Mouse (Mus musculus): Measurements from ENCODE around the gene Adam1a. TPM values are rescaled to one million over a fixed set of nuclear protein-coding genes. Genes with fewer than 3 reads are reported as not detected.
"Not testable (repeated sequence)": the region's sequence is repeated elsewhere in the genome, so short reads cannot be mapped to it uniquely, and the experiment has no call there.

Gene Adam1a
- polyA plus RNA-seq, 1 experiment: 2.7 TPM

DNA sequence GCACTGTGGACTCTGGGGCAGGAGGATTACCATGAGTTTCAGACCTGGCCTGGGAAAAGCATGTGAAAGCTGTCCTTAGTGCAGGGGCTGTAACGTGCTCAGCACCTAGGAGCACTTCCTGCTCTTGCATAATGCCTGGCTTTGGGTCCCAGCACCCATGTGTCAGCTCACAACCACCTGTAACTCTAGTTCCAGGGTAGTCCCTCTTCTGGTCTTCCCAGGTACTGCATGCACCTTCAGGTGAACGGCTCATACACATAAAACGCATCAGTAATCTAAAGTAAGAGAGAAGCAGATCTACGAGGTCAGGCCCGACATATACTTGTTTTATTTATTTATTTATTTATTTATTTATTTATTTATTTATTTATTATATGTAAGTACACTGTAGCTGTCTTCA lies 10.8 kb downstream of the Adam1a start:
- TF ChIP-seq CTCF (IDR thresholded peaks at IDR 0.05; ENCODE audit: control insufficient read depth, insufficient read depth, low read length) (no peak; the same call in 1 of the 2 replicates), POLR2A (IDR thresholded peaks at IDR 0.05; ENCODE audit: borderline replicate concordance, control insufficient read depth, low read depth, low read length) (no peak)
- Histone ChIP-seq H3K4me1 (ENCODE audit: control insufficient read depth, insufficient read depth, low read length) (no peaks in the 10 kb centered on the region), H3K27ac (ENCODE audit: control insufficient read depth, insufficient read depth, low read depth, low read length, poor library complexity) (no peak overlapping the region), H3K4me3 (replicated peaks; ENCODE audit: control insufficient read depth, low read depth, low read length) (no peak overlapping the region)
- 78% methylated on average over 5 of the region's 5 CpGs for WGBS

DNA sequence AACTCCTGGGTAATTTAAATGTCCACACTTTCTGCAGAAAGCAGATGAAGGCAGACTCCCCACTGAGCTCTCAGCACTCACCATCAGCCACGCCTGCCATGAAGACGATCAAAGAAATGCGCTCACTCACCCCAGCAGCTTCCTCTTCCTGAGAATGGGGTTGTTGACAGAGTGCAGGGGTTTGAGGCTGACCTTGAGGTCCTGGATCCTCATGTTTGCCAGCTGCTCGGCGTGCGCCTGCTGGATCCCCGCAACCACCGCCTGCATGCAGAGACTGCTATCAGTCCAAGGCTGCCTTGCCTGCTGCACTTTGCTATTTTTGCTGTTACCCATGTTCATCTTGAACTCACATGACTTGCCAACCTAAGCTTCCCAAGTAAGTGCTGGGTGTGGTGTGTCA lies 18.3 kb downstream of the Adam1a start:
- Histone ChIP-seq H3K27ac (ENCODE audit: control insufficient read depth, insufficient read depth, low read depth, low read length, poor library complexity) (no peak overlapping the region), H3K4me3 (replicated peaks; ENCODE audit: control insufficient read depth, low read depth, low read length) (no peak overlapping the region), H3K4me1 (ENCODE audit: control insufficient read depth, insufficient read depth, low read length) (no peaks in the 10 kb centered on the region)
- 90% methylated on average over 8 of the region's 8 CpGs for WGBS
- TF ChIP-seq POLR2A (IDR thresholded peaks at IDR 0.05; ENCODE audit: borderline replicate concordance, control insufficient read depth, low read depth, low read length) (no peak), CTCF (IDR thresholded peaks at IDR 0.05; ENCODE audit: control insufficient read depth, insufficient read depth, low read length) (no peak)

DNA sequence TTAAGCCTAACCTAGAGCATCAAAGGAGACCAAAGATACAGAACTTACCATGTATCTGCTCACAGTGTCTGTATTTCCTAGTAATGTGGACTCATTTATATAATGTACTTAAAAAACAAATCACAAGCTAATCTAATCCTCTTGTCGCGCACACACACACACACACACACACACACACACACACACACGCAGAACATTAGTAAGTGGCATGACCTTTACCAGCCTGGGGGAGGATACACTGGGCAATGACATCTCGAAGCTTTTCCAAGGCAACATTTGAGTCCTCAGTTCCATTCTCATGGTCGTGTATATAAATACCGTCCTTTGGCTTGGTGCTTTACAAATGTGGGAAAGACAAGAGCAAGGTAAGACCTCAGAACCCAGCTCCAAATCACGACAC lies 18.8 kb downstream of the Adam1a start:
- TF ChIP-seq POLR2A (IDR thresholded peaks at IDR 0.05; ENCODE audit: borderline replicate concordance, control insufficient read depth, low read depth, low read length) (no peak), CTCF (IDR thresholded peaks at IDR 0.05; ENCODE audit: control insufficient read depth, insufficient read depth, low read length) (no peak)
- 91% methylated on average over 7 of the region's 7 CpGs for WGBS

DNA sequence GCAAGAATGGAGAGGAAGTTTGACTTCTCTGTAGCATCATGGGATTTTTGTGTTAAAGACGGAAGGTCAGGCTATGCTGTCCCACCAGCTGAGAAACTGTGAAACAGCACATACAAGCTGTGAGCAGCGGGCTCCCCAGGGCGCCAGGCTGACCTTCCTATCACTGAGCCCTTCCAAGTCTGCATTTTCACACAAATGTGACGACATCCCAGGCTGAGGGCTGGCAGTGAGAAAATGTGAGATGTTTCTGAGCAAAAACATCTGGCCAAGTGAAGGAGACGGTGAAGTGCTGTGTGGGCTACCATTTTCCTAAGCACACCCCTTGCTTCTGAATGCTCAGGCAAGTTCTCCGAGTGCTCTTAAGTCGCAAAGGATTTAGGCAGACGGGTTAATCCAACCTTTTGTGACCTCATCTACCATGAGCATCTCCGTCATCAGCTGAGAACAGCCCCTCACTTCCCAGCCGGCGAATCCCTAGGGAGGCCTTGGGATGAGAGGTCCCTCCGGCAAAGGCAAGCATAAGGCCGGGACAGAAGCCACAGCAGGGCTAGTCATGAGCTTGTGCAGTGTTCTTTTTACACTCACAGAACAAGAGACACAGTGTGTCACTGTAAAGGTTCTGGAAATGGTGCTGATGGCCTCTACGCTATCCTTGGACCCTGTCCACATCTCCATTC lies 19.4 kb downstream of the Adam1a start:
- TF ChIP-seq POLR2A (IDR thresholded peaks at IDR 0.05; ENCODE audit: borderline replicate concordance, control insufficient read depth, low read depth, low read length): no peak
- TF ChIP-seq CTCF (IDR thresholded peaks at IDR 0.05; ENCODE audit: control insufficient read depth, insufficient read depth, low read length): no peak
- Histone ChIP-seq H3K4me3 (replicated peaks; ENCODE audit: control insufficient read depth, low read depth, low read length) (no peak overlapping the region), H3K4me1 (ENCODE audit: control insufficient read depth, insufficient read depth, low read length) (no peaks in the 10 kb centered on the region), H3K27ac (ENCODE audit: control insufficient read depth, insufficient read depth, low read depth, low read length, poor library complexity) (no peak overlapping the region)
- 94% methylated on average over 14 of the region's 14 CpGs for WGBS

More for the DNA sequence above, 18.8 kb downstream of the Adam1a start:
- H3K4me3 ChIP-seq (replicated peaks; ENCODE audit: control insufficient read depth, low read depth, low read length): no peak overlapping the region
- no peak overlapping the region for H3K27ac ChIP-seq (ENCODE audit: control insufficient read depth, insufficient read depth, low read depth, low read length, poor library complexity)
- no peaks in the 10 kb centered on the region for H3K4me1 ChIP-seq (ENCODE audit: control insufficient read depth, insufficient read depth, low read length)

DNA sequence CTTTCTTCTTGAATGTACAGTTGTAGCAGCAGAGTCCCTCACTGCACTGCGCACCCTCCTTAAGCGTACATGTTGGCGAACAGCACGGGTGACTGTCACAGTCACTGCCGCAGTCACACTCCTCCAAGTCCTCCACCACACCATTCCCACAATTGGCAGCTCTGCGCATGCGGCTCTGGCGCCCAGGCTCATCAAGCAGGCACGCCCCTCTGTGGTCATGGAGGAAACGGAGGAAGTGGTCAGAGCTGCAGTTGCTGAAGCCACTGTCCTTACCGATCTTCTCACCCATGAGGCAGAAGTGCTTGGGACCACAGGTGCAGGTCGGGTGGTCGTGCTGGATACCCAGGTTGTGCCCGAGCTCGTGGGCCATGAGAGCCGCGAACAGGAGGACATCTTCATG lies 25.5 kb downstream of the Adam1a start:
- H3K4me3 ChIP-seq (replicated peaks; ENCODE audit: control insufficient read depth, low read depth, low read length); H3K27ac ChIP-seq (ENCODE audit: control insufficient read depth, insufficient read depth, low read depth, low read length, poor library complexity); H3K4me1 ChIP-seq (ENCODE audit: control insufficient read depth, insufficient read depth, low read length): not testable (repeated sequence)
- 28% methylated on average over 11 of the region's 17 CpGs for WGBS

DNA sequence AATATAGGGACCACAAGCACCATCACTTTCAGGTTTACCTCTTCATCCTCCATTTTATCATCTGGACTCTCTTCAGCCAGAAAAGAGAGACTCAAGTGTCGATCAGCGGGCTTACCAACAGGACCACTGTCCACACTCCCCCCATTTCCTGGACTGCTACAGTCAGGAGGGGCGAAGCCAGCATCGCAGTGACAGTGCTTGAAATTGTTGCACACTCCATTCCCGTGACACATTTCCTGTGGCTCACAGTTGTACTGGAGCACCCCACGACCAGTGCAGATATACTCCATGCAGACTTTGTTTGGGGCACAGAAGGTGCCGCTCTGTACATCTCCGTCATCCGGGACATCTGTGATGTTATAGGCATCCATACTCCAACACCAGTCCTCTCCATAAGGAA lies 26.3 kb downstream of the Adam1a start:
- Histone ChIP-seq H3K27ac (ENCODE audit: control insufficient read depth, insufficient read depth, low read depth, low read length, poor library complexity) (no peak overlapping the region), H3K4me3 (replicated peaks; ENCODE audit: control insufficient read depth, low read depth, low read length) (no peak overlapping the region), H3K4me1 (ENCODE audit: control insufficient read depth, insufficient read depth, low read length) (no peaks in the 10 kb centered on the region; the same call in 1 of the 2 replicates)
- no peak for TF ChIP-seq CTCF (IDR thresholded peaks at IDR 0.05; ENCODE audit: control insufficient read depth, insufficient read depth, low read length)
- no peak for TF ChIP-seq POLR2A (IDR thresholded peaks at IDR 0.05; ENCODE audit: borderline replicate concordance, control insufficient read depth, low read depth, low read length)
- 58% methylated on average over 9 of the region's 9 CpGs for WGBS

DNA sequence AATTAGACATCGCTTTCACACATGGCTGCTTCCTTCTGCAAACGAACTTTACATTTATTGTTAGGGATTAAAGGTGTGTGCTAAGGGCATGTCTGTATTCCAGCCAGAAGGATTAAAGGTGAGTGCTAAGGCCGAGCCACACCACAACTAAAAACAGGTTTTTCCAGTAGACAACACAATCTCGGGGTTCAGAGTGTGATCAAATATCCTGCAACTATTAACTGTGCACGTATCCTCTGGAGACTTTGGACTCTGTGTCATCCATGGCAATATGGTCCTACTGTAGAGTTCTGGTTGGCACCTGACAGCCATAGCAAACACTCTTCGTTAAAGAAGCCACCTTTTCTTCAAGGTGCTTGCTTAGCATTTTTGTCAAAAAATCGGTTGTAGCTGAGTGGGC lies 35.3 kb downstream of the Adam1a start:
- 71% methylated on average over 7 of the region's 7 CpGs for WGBS
- no peak overlapping the region for H3K27ac ChIP-seq (ENCODE audit: control insufficient read depth, insufficient read depth, low read depth, low read length, poor library complexity)

DNA sequence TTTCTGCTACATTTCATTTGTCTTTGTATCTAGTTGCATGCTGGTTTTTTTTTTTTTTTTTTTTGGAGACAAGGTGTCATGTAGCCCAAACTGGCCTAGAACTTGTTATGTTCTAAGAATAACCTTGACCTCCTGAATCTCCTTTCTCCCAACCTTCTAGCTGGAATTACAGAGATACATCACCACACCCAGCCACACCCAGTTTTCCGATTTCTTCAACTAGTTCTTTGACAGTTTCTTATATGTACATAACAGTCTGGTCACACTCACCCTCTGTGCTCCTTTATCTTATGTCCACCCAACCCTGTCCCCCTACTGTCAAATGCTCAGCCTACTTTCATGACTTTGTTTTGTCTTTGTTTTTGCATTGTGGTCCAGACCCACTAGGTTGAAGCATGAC lies 38.4 kb downstream of the Adam1a start:
- no peak overlapping the region for H3K4me3 ChIP-seq (replicated peaks; ENCODE audit: control insufficient read depth, low read depth, low read length)
- 73% methylated on average over 1 of the region's 1 CpGs for WGBS
- TF ChIP-seq CTCF (IDR thresholded peaks at IDR 0.05; ENCODE audit: control insufficient read depth, insufficient read depth, low read length) (no peak), POLR2A (IDR thresholded peaks at IDR 0.05; ENCODE audit: borderline replicate concordance, control insufficient read depth, low read depth, low read length) (no peak)
- no peaks in the 10 kb centered on the region; the same call in 1 of the 2 replicates for H3K4me1 ChIP-seq (ENCODE audit: control insufficient read depth, insufficient read depth, low read length)
- H3K27ac ChIP-seq (ENCODE audit: control insufficient read depth, insufficient read depth, low read depth, low read length, poor library complexity): no peak overlapping the region

More for the DNA sequence above, 35.3 kb downstream of the Adam1a start:
- Histone ChIP-seq H3K4me3 (replicated peaks; ENCODE audit: control insufficient read depth, low read depth, low read length) (no peak overlapping the region), H3K4me1 (ENCODE audit: control insufficient read depth, insufficient read depth, low read length) (no peaks in the 10 kb centered on the region)
- TF ChIP-seq CTCF (IDR thresholded peaks at IDR 0.05; ENCODE audit: control insufficient read depth, insufficient read depth, low read length) (no peak), POLR2A (IDR thresholded peaks at IDR 0.05; ENCODE audit: borderline replicate concordance, control insufficient read depth, low read depth, low read length) (no peak)

DNA sequence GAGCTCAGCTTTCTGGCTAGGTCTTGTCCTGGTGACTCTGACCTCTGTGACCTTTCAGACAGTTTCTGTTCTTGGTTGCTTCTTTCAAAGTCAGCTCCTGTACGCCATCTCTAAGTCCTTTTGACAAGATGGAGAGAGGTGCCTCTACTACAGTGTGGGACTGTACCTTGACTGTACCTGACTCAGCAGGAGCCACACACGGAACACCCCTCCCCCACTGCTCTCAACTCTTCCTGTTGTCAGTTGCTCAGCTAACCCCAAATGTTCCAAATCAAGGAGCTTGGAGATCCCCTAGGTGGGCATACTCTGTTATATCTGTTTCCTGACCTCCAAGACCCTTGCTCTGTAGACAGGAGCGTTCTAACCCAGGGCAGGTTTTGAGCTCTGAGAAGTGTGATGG lies 42.1 kb downstream of the Adam1a start, which contains the start of gene Adam1b:
Gene Adam1b, minus strand, starts transcription at position 205 of the 400 bp plus-strand sequence.
- Histone ChIP-seq H3K4me1 (ENCODE audit: control insufficient read depth, insufficient read depth, low read length) (peaks cover 2% of the 10 kb centered on the region), H3K27ac (ENCODE audit: control insufficient read depth, insufficient read depth, low read depth, low read length, poor library complexity) (no peak within 1 kb of the TSS), H3K4me3 (replicated peaks; ENCODE audit: control insufficient read depth, low read depth, low read length) (no peak within 1 kb of the TSS)
- TF ChIP-seq POLR2A (IDR thresholded peaks at IDR 0.05; ENCODE audit: borderline replicate concordance, control insufficient read depth, low read depth, low read length) (no peak), CTCF (IDR thresholded peaks at IDR 0.05; ENCODE audit: control insufficient read depth, insufficient read depth, low read length) (no peak)
- WGBS: 64% methylated on average over 3 of the region's 3 CpGs

DNA sequence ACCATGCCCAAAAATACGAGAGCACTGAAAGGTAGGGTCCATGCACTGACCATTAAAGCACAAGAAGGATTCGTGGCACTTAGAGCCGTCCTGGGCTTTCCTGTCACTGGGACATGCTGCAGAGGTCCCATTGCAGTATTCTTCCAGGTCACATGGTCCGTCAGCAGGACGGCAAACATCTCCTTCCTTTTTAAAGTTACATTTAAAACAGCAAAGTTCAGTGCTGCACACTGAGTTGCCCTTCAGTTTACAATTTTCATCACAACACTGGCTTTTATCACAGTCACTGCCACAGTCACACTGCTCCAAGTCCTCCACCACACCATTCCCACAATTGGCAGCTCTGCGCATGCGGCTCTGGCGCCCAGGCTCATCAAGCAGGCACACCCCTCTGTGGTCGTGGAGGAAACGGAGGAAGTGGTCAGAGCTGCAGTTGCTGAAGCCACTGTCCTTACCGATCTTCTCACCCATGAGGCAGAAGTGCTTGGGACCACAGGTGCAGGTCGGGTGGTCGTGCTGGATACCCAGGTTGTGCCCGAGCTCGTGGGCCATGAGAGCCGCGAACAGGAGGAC lies 43.8 kb downstream of the Adam1a start:
- H3K4me3 ChIP-seq (replicated peaks; ENCODE audit: control insufficient read depth, low read depth, low read length): peak overlapping the region; percentile 67
- not testable (repeated sequence) for H3K27ac ChIP-seq (ENCODE audit: control insufficient read depth, insufficient read depth, low read depth, low read length, poor library complexity); H3K4me1 ChIP-seq (ENCODE audit: control insufficient read depth, insufficient read depth, low read length)
- WGBS: 5% methylated on average over 11 of the region's 17 CpGs

Data from bone marrow, adult 2 months (tissue).